Mouse (Mus musculus) midbrain, embryonic 13.5 days (tissue): ENCODE measurements at regions not wholly inside any gene's neighbourhood (a gene's known extent, or its start where the extent isn't known, plus 50 kb on each side); places are given as distances from the start of the nearest gene placed in this dataset.

Source experiments
- ATAC-seq: fragments of 200-750 bp; cut with Nextera tagmentation; 2 replicates; pipeline ENCODE4 v1.8.0; 2017; ENCODE audit warnings: mild to moderate bottlenecking, moderate TSS enrichment, moderate library complexity
- H3K27ac ChIP-seq: fragments of 300-500 bp; sonication (generic); 2 replicates; pipeline ENCODE4 v1.5.1; 2015; ENCODE audit warnings: inconsistent platforms, mild to moderate bottlenecking, moderate library complexity
- H3K27me3 ChIP-seq: fragments of 300-500 bp; sonication (generic); 2 replicates; pipeline ENCODE4 v1.6.1; 2015; ENCODE audit warnings: mild to moderate bottlenecking, inconsistent platforms
- H3K36me3 ChIP-seq: fragments of 300-500 bp; sonication (generic); 2 replicates; pipeline ENCODE4 v1.6.1; 2015; ENCODE audit warnings: mild to moderate bottlenecking, inconsistent platforms
- H3K4me1 ChIP-seq: fragments of 300-500 bp; sonication (generic); replicated peaks from 2 replicates; pipeline ENCODE4 v1.6.1; 2015; ENCODE audit warnings: inconsistent platforms
- H3K4me2 ChIP-seq: fragments of 300-500 bp; sonication (generic); replicated peaks from 2 replicates; pipeline ENCODE4 v1.6.1; 2015; ENCODE audit warnings: moderate library complexity, mild to moderate bottlenecking, inconsistent platforms
- H3K4me3 ChIP-seq: fragments of 300-500 bp; sonication (generic); replicated peaks from 2 replicates; pipeline ENCODE4 v1.5.1; 2015; ENCODE audit warnings: mild to moderate bottlenecking, inconsistent platforms
- H3K9ac ChIP-seq: fragments of 300-500 bp; sonication (generic); replicated peaks from 2 replicates; pipeline ENCODE4 v1.6.1; 2015; ENCODE audit warnings: mild to moderate bottlenecking, inconsistent platforms
- H3K9me3 ChIP-seq: fragments of 300-500 bp; sonication (generic); 2 replicates; pipeline ENCODE4 v1.6.1; 2016; ENCODE audit warnings: mild to moderate bottlenecking, inconsistent platforms
- WGBS: fragments of 180-500 bp; shearing (Covaris S2); methylation state at CpG from one replicate; pipeline ENCODE4 v1.1.7; 2015; 5-methylcytosine and 5-hydroxymethylcytosine counted together

- Histone ChIP-seq H3K27me3 (no peaks in the 10 kb centered on the region), H3K4me3 (no peak overlapping the region), H3K4me1 (no peaks in the 10 kb centered on the region), H3K9ac (no peak overlapping the region), H3K27ac (no peak overlapping the region), H3K9me3 (no peaks in the 10 kb centered on the region), H3K36me3 (no peaks in the 10 kb centered on the region), H3K4me2 (no peak overlapping the region)
- 89% methylated on average over 2 of the region's 2 CpGs for WGBS
- ATAC-seq: no peak
Observed at GRCm38 (mm10) chr15:17912241-17912640, 906.5 kb upstream of the Cdh10 start.

GRCm38 (mm10) chr15:17932573-17932972 lies 886.2 kb upstream of the Cdh10 start:
- no peak overlapping the region for H3K4me3 ChIP-seq
- H3K27ac ChIP-seq: no peak overlapping the region
- no peak overlapping the region for H3K9ac ChIP-seq
- H3K9me3 ChIP-seq: no peaks in the 10 kb centered on the region
- no peaks in the 10 kb centered on the region for H3K4me1 ChIP-seq
- no peak overlapping the region for H3K4me2 ChIP-seq
- no peak for ATAC-seq
- no peaks in the 10 kb centered on the region for H3K36me3 ChIP-seq
- WGBS: 75% methylated on average over 3 of the region's 3 CpGs
- no peaks in the 10 kb centered on the region for H3K27me3 ChIP-seq

- WGBS: 96% methylated on average over 15 of the region's 15 CpGs
- Histone ChIP-seq H3K27ac (no peak overlapping the region), H3K4me2 (no peak overlapping the region), H3K36me3 (no peaks in the 10 kb centered on the region), H3K4me1 (no peaks in the 10 kb centered on the region), H3K27me3 (no peaks in the 10 kb centered on the region), H3K4me3 (no peak overlapping the region), H3K9me3 (no peaks in the 10 kb centered on the region), H3K9ac (no peak overlapping the region)
- no peak for ATAC-seq
Observed at GRCm38 (mm10) chr15:17933875-17934274, 884.9 kb upstream of the Cdh10 start.

- Histone ChIP-seq H3K4me3 (no peak overlapping the region), H3K27me3 (no peaks in the 10 kb centered on the region), H3K36me3 (no peaks in the 10 kb centered on the region), H3K27ac (no peak overlapping the region), H3K9ac (no peak overlapping the region), H3K9me3 (no peaks in the 10 kb centered on the region), H3K4me1 (no peaks in the 10 kb centered on the region), H3K4me2 (no peak overlapping the region)
- no peak for ATAC-seq
- WGBS: 96% methylated on average over 1 of the region's 1 CpGs
Observed at GRCm38 (mm10) chr15:17935473-17935872, 883.3 kb upstream of the Cdh10 start.

GRCm38 (mm10) chr15:17962778-17963177 lies 856.0 kb upstream of the Cdh10 start:
- H3K36me3 ChIP-seq: no peaks in the 10 kb centered on the region
- no peak for ATAC-seq
- no peaks in the 10 kb centered on the region for H3K4me1 ChIP-seq
- 81% methylated on average over 1 of the region's 1 CpGs for WGBS
- no peak overlapping the region for H3K9ac ChIP-seq
- H3K4me3 ChIP-seq: no peak overlapping the region
- H3K27ac ChIP-seq: no peak overlapping the region
- H3K4me2 ChIP-seq: no peak overlapping the region
- H3K27me3 ChIP-seq: no peaks in the 10 kb centered on the region
- H3K9me3 ChIP-seq: no peaks in the 10 kb centered on the region

GRCm38 (mm10) chr15:17963240-17964209 lies 855.2 kb upstream of the Cdh10 start:
- no peak overlapping the region for H3K27ac ChIP-seq
- H3K4me3 ChIP-seq: no peak overlapping the region
- 70% methylated on average over 4 of the region's 4 CpGs for WGBS
- H3K4me1 ChIP-seq: no peaks in the 10 kb centered on the region
- no peaks in the 10 kb centered on the region for H3K36me3 ChIP-seq
- no peaks in the 10 kb centered on the region for H3K27me3 ChIP-seq
- no peak overlapping the region for H3K9ac ChIP-seq
- no peak overlapping the region for H3K4me2 ChIP-seq
- ATAC-seq: no peak
- no peaks in the 10 kb centered on the region for H3K9me3 ChIP-seq

- no peak overlapping the region for H3K4me3 ChIP-seq
- H3K4me2 ChIP-seq: no peak overlapping the region
- 0 out of 2 replicates have a peak, but pooled peaks have one; percentile 30 for ATAC-seq
- WGBS: 35% methylated on average over 1 of the region's 1 CpGs
- no peak overlapping the region for H3K27ac ChIP-seq
- H3K9ac ChIP-seq: no peak overlapping the region
- no peaks in the 10 kb centered on the region for H3K27me3 ChIP-seq
- no peaks in the 10 kb centered on the region for H3K36me3 ChIP-seq
- H3K9me3 ChIP-seq: no peaks in the 10 kb centered on the region
- 0 out of 2 replicates have a peak, but pooled peaks cover 3% of the 10 kb centered on the region for H3K4me1 ChIP-seq
Observed at GRCm38 (mm10) chr15:17987763-17988162, 831.0 kb upstream of the Cdh10 start.

GRCm38 (mm10) chr15:18032626-18033025 lies 786.1 kb upstream of the Cdh10 start:
- Histone ChIP-seq H3K4me2 (no peak overlapping the region), H3K27ac (no peak overlapping the region), H3K4me1 (no peaks in the 10 kb centered on the region), H3K4me3 (no peak overlapping the region), H3K36me3 (no peaks in the 10 kb centered on the region), H3K9me3 (no peaks in the 10 kb centered on the region), H3K9ac (no peak overlapping the region), H3K27me3 (no peaks in the 10 kb centered on the region)
- 87% methylated on average over 6 of the region's 6 CpGs for WGBS
- ATAC-seq: no peak

GRCm38 (mm10) chr15:18052219-18053030 lies 766.3 kb upstream of the Cdh10 start:
- Histone ChIP-seq H3K27ac (no peak overlapping the region), H3K4me2 (no peak overlapping the region), H3K36me3 (no peaks in the 10 kb centered on the region), H3K4me3 (no peak overlapping the region), H3K9me3 (no peaks in the 10 kb centered on the region), H3K4me1 (peaks cover 8% of the 10 kb centered on the region), H3K9ac (no peak overlapping the region), H3K27me3 (no peaks in the 10 kb centered on the region)
- peak; percentile 96 for ATAC-seq
- WGBS: 23% methylated on average over 3 of the region's 3 CpGs

GRCm38 (mm10) chr15:18065515-18065914 lies 753.2 kb upstream of the Cdh10 start:
- Histone ChIP-seq H3K36me3 (no peaks in the 10 kb centered on the region), H3K9me3 (no peaks in the 10 kb centered on the region), H3K4me1 (no peaks in the 10 kb centered on the region), H3K27me3 (no peaks in the 10 kb centered on the region), H3K4me2 (no peak overlapping the region), H3K9ac (no peak overlapping the region), H3K27ac (no peak overlapping the region), H3K4me3 (no peak overlapping the region)
- ATAC-seq: no peak
- 91% methylated on average over 3 of the region's 3 CpGs for WGBS

GRCm38 (mm10) chr15:18079644-18080043 lies 739.1 kb upstream of the Cdh10 start:
- no peaks in the 10 kb centered on the region for H3K9me3 ChIP-seq
- ATAC-seq: no peak

More at GRCm38 (mm10) chr15:18079644-18080043, 739.1 kb upstream of the Cdh10 start:
- no peaks in the 10 kb centered on the region for H3K4me1 ChIP-seq
- H3K4me2 ChIP-seq: no peak overlapping the region
- H3K4me3 ChIP-seq: no peak overlapping the region
- 76% methylated on average over 1 of the region's 1 CpGs for WGBS
- no peaks in the 10 kb centered on the region for H3K36me3 ChIP-seq
- H3K9ac ChIP-seq: no peak overlapping the region
- no peak overlapping the region for H3K27ac ChIP-seq
- H3K27me3 ChIP-seq: no peaks in the 10 kb centered on the region
